Mouse (Mus musculus): ENCODE measurements around the gene Bad. TPM values are rescaled to one million over a fixed set of nuclear protein-coding genes. Genes with fewer than 3 reads are reported as not detected.
A peak's percentile ranks its signal among the peaks of the same experiment; 100 is the strongest.

Gene Bad
- total RNA-seq, 2 experiments from 2014 or later, result 31.6 to 34.4 TPM

- DNase-seq (ENCODE audit: low spot score in 2 of 2), result peak in 1 of 2 experiments; percentile 19
These were observed 8.0 kb upstream of the Bad start for GRCm38 (mm10) chr19:6933436-6934194.

- DNase-seq (ENCODE audit: low spot score in 2 of 2), result peak in 1 of 2 experiments; percentile 15
These were observed 7.3 kb upstream of the Bad start, which contains the start of gene Kcnk4 for GRCm38 (mm10) chr19:6934195-6934977. Gene Kcnk4 (minus strand): TSS chr19:6934515.

- no peak for DNase-seq (ENCODE audit: low spot score in 2 of 2)
These were observed 5.4 kb upstream of the Bad start for GRCm38 (mm10) chr19:6936299-6936698.

- DNase-seq (ENCODE audit: low spot score in 2 of 2), result no peak
These were observed 3.9 kb upstream of the Bad start for GRCm38 (mm10) chr19:6937541-6938465.

- no peak for DNase-seq (ENCODE audit: low spot score in 2 of 2)
These were observed 2.3 kb upstream of the Bad start for GRCm38 (mm10) chr19:6939106-6940002.

GRCm38 (mm10) chr19:6940396-6941351, 987 bp upstream of the Bad start:
- peak in 1 of 2 experiments; percentile 17 for DNase-seq (ENCODE audit: low spot score in 2 of 2)

- peak; percentile 91 to 94 for DNase-seq (ENCODE audit: low spot score in 2 of 2)
These were observed 609 bp downstream of the Bad start, which contains the start of gene Gpr137 for GRCm38 (mm10) chr19:6942249-6942691. Gene Gpr137 (minus strand): TSS chr19:6942480.

- peak in 1 of 2 experiments; percentile 8 for DNase-seq (ENCODE audit: low spot score in 2 of 2)
These were observed 1.1 kb downstream of the Bad start for GRCm38 (mm10) chr19:6942764-6943163.

GRCm38 (mm10) chr19:6943709-6944108, 2.0 kb downstream of the Bad start:
- DNase-seq (ENCODE audit: low spot score in 2 of 2), result no peak

GRCm38 (mm10) chr19:6947742-6948141, 6.1 kb downstream of the Bad start:
- no peak for DNase-seq (ENCODE audit: low spot score in 2 of 2)

GRCm38 (mm10) chr19:6948186-6948585, 6.5 kb downstream of the Bad start:
- DNase-seq (ENCODE audit: low spot score in 2 of 2), result no peak

- no peak for DNase-seq (ENCODE audit: low spot score in 2 of 2)
These were observed 7.9 kb downstream of the Bad start for GRCm38 (mm10) chr19:6949532-6949931.

- no peak for DNase-seq (ENCODE audit: low spot score in 2 of 2)
These were observed 8.3 kb downstream of the Bad start for GRCm38 (mm10) chr19:6949951-6950350.

GRCm38 (mm10) chr19:6950613-6951153, 9.0 kb downstream of the Bad start:
- peak in 1 of 2 experiments; percentile 49 for DNase-seq (ENCODE audit: low spot score in 2 of 2)

- peak; percentile 78 to 91 for DNase-seq (ENCODE audit: low spot score in 2 of 2)
These were observed 9.8 kb downstream of the Bad start for GRCm38 (mm10) chr19:6951381-6951968.

- peak; percentile 66 to 77 for DNase-seq (ENCODE audit: low spot score in 2 of 2)
These were observed 10.5 kb downstream of the Bad start for GRCm38 (mm10) chr19:6951994-6952711.

- DNase-seq (ENCODE audit: low spot score in 2 of 2), result no peak
These were observed 11.0 kb downstream of the Bad start for GRCm38 (mm10) chr19:6952712-6953037.

Measured in gastrocnemius, postnatal 4 days (tissue).